Mouse (Mus musculus) midbrain, embryonic 10.5 days (tissue): ENCODE measurements around the gene Neto2. TPM values are rescaled to one million over a fixed set of nuclear protein-coding genes. Genes with fewer than 3 reads are reported as not detected.

Experiments used
- DNase-seq: peaks from one replicate; pipeline ENCODE4 v3.0.0-alpha.2; 2017; ENCODE audit warnings: low spot score
- H3K27ac ChIP-seq: fragments of 300-500 bp; sonication (generic); replicated peaks from 2 replicates; pipeline ENCODE4 v1.5.1; 2016; ENCODE audit warnings: mild to moderate bottlenecking
- H3K27me3 ChIP-seq: fragments of 300-500 bp; sonication (generic); 2 replicates; pipeline ENCODE4 v1.6.1; 2016; ENCODE audit warnings: low read depth, mild to moderate bottlenecking; ENCODE audit not compliant: poor library complexity, severe bottlenecking
- H3K36me3 ChIP-seq: fragments of 300-500 bp; sonication (generic); 2 replicates; pipeline ENCODE4 v1.6.1; 2016; ENCODE audit warnings: mild to moderate bottlenecking, moderate library complexity
- H3K4me1 ChIP-seq: fragments of 300-500 bp; sonication (generic); 2 replicates; pipeline ENCODE4 v1.6.1; 2016
- H3K4me3 ChIP-seq: fragments of 300-500 bp; sonication (generic); 2 replicates; pipeline ENCODE4 v1.5.1; 2016; ENCODE audit warnings: mild to moderate bottlenecking, moderate library complexity
- H3K9me3 ChIP-seq: fragments of 300-500 bp; sonication (generic); replicated peaks from 2 replicates; pipeline ENCODE4 v1.6.1; 2016; ENCODE audit warnings: mild to moderate bottlenecking
- WGBS: fragments of 180-500 bp; shearing (Covaris S2); methylation state at CpG from one replicate; pipeline ENCODE4 v1.1.7; 2016; 5-methylcytosine and 5-hydroxymethylcytosine counted together
- microRNA-seq: library from miRNA; unstranded; fragments of <30 nt; microRNA quantifications from one replicate; pipeline ENCODE4, GENCODE M21; 2017
- polyA plus RNA-seq: library from polyadenylated mRNA; unstranded; fragments of >200 nt; fragmentation: Nextera tagmentation; extraction: Ambion mirVana; gene quantifications from 2 replicates; pipeline ENCODE4 v1.2.1, GENCODE M21; 2016

Neto2 gene
- polyA plus RNA-seq, 1 experiment from 2014 or later = 16.8 TPM

GRCm38 (mm10) chr8:85595391-85595790 is 105.3 kb downstream of the Neto2 start:
- Histone ChIP-seq H3K4me3 (no peak overlapping the region), H3K4me1 (peaks cover 9% of the 10 kb centered on the region; the same call in 1 of the 2 replicates), H3K36me3 (no peaks in the 10 kb centered on the region), H3K27ac (no peak overlapping the region), H3K9me3 (no peaks in the 10 kb centered on the region), H3K27me3 (no peaks in the 10 kb centered on the region)
- no peak for DNase-seq
- 80% methylated on average over 6 of the region's 6 CpGs for WGBS

- Histone ChIP-seq H3K27ac (no peak overlapping the region), H3K36me3 (no peaks in the 10 kb centered on the region), H3K4me3 (no peak overlapping the region), H3K4me1 (peaks cover 9% of the 10 kb centered on the region; the same call in 1 of the 2 replicates), H3K27me3 (no peaks in the 10 kb centered on the region), H3K9me3 (no peaks in the 10 kb centered on the region)
- 65% methylated on average over 3 of the region's 3 CpGs for WGBS
- no peak for DNase-seq
Observed at GRCm38 (mm10) chr8:85594983-85595382, 105.7 kb downstream of the Neto2 start.

- Histone ChIP-seq H3K9me3 (no peaks in the 10 kb centered on the region), H3K27me3 (no peaks in the 10 kb centered on the region), H3K4me3 (no peak overlapping the region), H3K27ac (no peak overlapping the region), H3K36me3 (no peaks in the 10 kb centered on the region), H3K4me1 (peaks cover 9% of the 10 kb centered on the region; the same call in 1 of the 2 replicates)
- 90% methylated on average over 3 of the region's 3 CpGs for WGBS
- DNase-seq = no peak
Observed at GRCm38 (mm10) chr8:85593324-85593723, 107.4 kb downstream of the Neto2 start.

GRCm38 (mm10) chr8:85591532-85591931 is 109.2 kb downstream of the Neto2 start:
- H3K4me3 ChIP-seq = no peak overlapping the region
- no peaks in the 10 kb centered on the region for H3K9me3 ChIP-seq
- DNase-seq = no peak
- H3K27me3 ChIP-seq = no peaks in the 10 kb centered on the region
- WGBS = 91% methylated on average over 1 of the region's 1 CpGs
- no peaks in the 10 kb centered on the region for H3K36me3 ChIP-seq
- peaks cover 9% of the 10 kb centered on the region; the same call in 1 of the 2 replicates for H3K4me1 ChIP-seq
- no peak overlapping the region for H3K27ac ChIP-seq

GRCm38 (mm10) chr8:85590258-85590657 is 110.5 kb downstream of the Neto2 start:
- Histone ChIP-seq H3K4me1 (peaks cover 3% of the 10 kb centered on the region; the same call in 1 of the 2 replicates), H3K4me3 (no peak overlapping the region), H3K9me3 (no peaks in the 10 kb centered on the region), H3K27ac (no peak overlapping the region), H3K27me3 (no peaks in the 10 kb centered on the region), H3K36me3 (no peaks in the 10 kb centered on the region)
- 85% methylated on average over 1 of the region's 1 CpGs for WGBS
- DNase-seq = no peak

GRCm38 (mm10) chr8:85588596-85588995 is 112.1 kb downstream of the Neto2 start:
- no peaks in the 10 kb centered on the region for H3K36me3 ChIP-seq
- no peak overlapping the region for H3K4me3 ChIP-seq
- no peaks in the 10 kb centered on the region for H3K27me3 ChIP-seq
- H3K27ac ChIP-seq = no peak overlapping the region
- H3K9me3 ChIP-seq = no peaks in the 10 kb centered on the region
- no peaks in the 10 kb centered on the region for H3K4me1 ChIP-seq
- DNase-seq = no peak
- 77% methylated on average over 2 of the region's 2 CpGs for WGBS

Small RNA genes lying within 50 kb of the gene (microRNA-seq; reads per million reads assigned to microRNA genes)
- gene Mir8109 = not detected

Other genes starting within 250 kb of the Neto2 start
- 31.9 and 33.0 TPM in 2 replicates for gene Gpt2, start 208.3 kb downstream of the Neto2 start, polyA plus RNA-seq
- 187 and 195 TPM in 2 replicates for gene Dnaja2, start 145.6 kb downstream of the Neto2 start, polyA plus RNA-seq
- 68.0 and 78.7 TPM in 2 replicates for gene Itfg1, start 140.0 kb upstream of the Neto2 start, polyA plus RNA-seq
- 42.0 and 42.9 TPM in 2 replicates for gene Phkb, start 140.0 kb upstream of the Neto2 start, polyA plus RNA-seq